Mouse (Mus musculus): Measurements from ENCODE around the gene Arfgap2. TPM values are rescaled to one million over a fixed set of nuclear protein-coding genes. Genes with fewer than 3 reads are reported as not detected.
A peak's percentile ranks its signal among the peaks of the same experiment; 100 is the strongest.

The Arfgap2 gene
- polyA plus RNA-seq, 1 experiment from 2014 or later: 54.8 TPM

GRCm38 (mm10) chr2:91263692-91264660 is 798 bp upstream of the Arfgap2 start:
- Histone ChIP-seq H3K27me3 (no peaks in the 10 kb centered on the region), H3K36me3 (peaks cover 56% of the 10 kb centered on the region), H3K4me2 (peak overlapping the region; percentile 70), H3K4me3 (peak overlapping the region; percentile 87), H3K9ac (peak overlapping the region; percentile 65), H3K27ac (peak overlapping the region; percentile 94), H3K4me1 (replicated peaks) (peaks cover 31% of the 10 kb centered on the region), H3K9me3 (replicated peaks) (no peaks in the 10 kb centered on the region)
- 85% methylated on average over 17 of the region's 17 CpGs for WGBS
- no peak for ATAC-seq (replicated peaks; ENCODE audit: insufficient number of reproducible peaks, insufficient read depth, low FRiP score, low read depth)

GRCm38 (mm10) chr2:91268042-91268441 is 3.3 kb downstream of the Arfgap2 start:
- Histone ChIP-seq H3K9me3 (replicated peaks) (no peaks in the 10 kb centered on the region), H3K4me3 (no peak overlapping the region), H3K4me2 (no peak overlapping the region), H3K27me3 (no peaks in the 10 kb centered on the region), H3K4me1 (replicated peaks) (peaks cover 17% of the 10 kb centered on the region), H3K36me3 (peaks cover 71% of the 10 kb centered on the region), H3K9ac (no peak overlapping the region), H3K27ac (no peak overlapping the region)
- 94% methylated on average over 3 of the region's 3 CpGs for WGBS
- ATAC-seq (replicated peaks; ENCODE audit: insufficient number of reproducible peaks, insufficient read depth, low FRiP score, low read depth): no peak

GRCm38 (mm10) chr2:91268706-91269105 is 3.9 kb downstream of the Arfgap2 start:
- H3K36me3 ChIP-seq: peaks cover 72% of the 10 kb centered on the region

GRCm38 (mm10) chr2:91269687-91270133 is 4.9 kb downstream of the Arfgap2 start:
- Histone ChIP-seq H3K27me3 (no peaks in the 10 kb centered on the region), H3K27ac (no peak overlapping the region), H3K36me3 (peaks cover 79% of the 10 kb centered on the region), H3K4me1 (replicated peaks) (peaks cover 8% of the 10 kb centered on the region), H3K9me3 (replicated peaks) (no peaks in the 10 kb centered on the region), H3K4me3 (no peak overlapping the region), H3K4me2 (no peak overlapping the region), H3K9ac (no peak overlapping the region)
- ATAC-seq (replicated peaks; ENCODE audit: insufficient number of reproducible peaks, insufficient read depth, low FRiP score, low read depth): no peak
- WGBS: 94% methylated on average over 8 of the region's 8 CpGs

More at GRCm38 (mm10) chr2:91268706-91269105, 3.9 kb downstream of the Arfgap2 start:
- peaks cover 17% of the 10 kb centered on the region for H3K4me1 ChIP-seq (replicated peaks)
- no peak overlapping the region for H3K4me2 ChIP-seq
- H3K27me3 ChIP-seq: no peaks in the 10 kb centered on the region
- no peak for ATAC-seq (replicated peaks; ENCODE audit: insufficient number of reproducible peaks, insufficient read depth, low FRiP score, low read depth)
- H3K9ac ChIP-seq: no peak overlapping the region
- H3K9me3 ChIP-seq (replicated peaks): no peaks in the 10 kb centered on the region
- no peak overlapping the region for H3K27ac ChIP-seq
- no peak overlapping the region for H3K4me3 ChIP-seq
- WGBS: 78% methylated on average over 2 of the region's 2 CpGs

- H3K4me1 ChIP-seq (replicated peaks): peaks cover 19% of the 10 kb centered on the region
- ATAC-seq (replicated peaks; ENCODE audit: insufficient number of reproducible peaks, insufficient read depth, low FRiP score, low read depth): no peak
- H3K27ac ChIP-seq: no peak overlapping the region
- H3K9ac ChIP-seq: no peak overlapping the region
- 40% methylated on average over 10 of the region's 10 CpGs for WGBS
- H3K9me3 ChIP-seq (replicated peaks): no peaks in the 10 kb centered on the region
- peaks cover 33% of the 10 kb centered on the region for H3K36me3 ChIP-seq
- no peak overlapping the region for H3K4me2 ChIP-seq
- no peaks in the 10 kb centered on the region for H3K27me3 ChIP-seq
- no peak overlapping the region for H3K4me3 ChIP-seq
These were observed 14.1 kb downstream of the Arfgap2 start for GRCm38 (mm10) chr2:91278749-91279371.

- Histone ChIP-seq H3K9me3 (replicated peaks) (no peaks in the 10 kb centered on the region), H3K4me1 (replicated peaks) (peaks cover 20% of the 10 kb centered on the region), H3K4me2 (no peak overlapping the region), H3K9ac (no peak overlapping the region), H3K27me3 (no peaks in the 10 kb centered on the region), H3K36me3 (peaks cover 28% of the 10 kb centered on the region), H3K4me3 (no peak overlapping the region), H3K27ac (no peak overlapping the region)
- ATAC-seq (replicated peaks; ENCODE audit: insufficient number of reproducible peaks, insufficient read depth, low FRiP score, low read depth): no peak
- WGBS: 72% methylated on average over 2 of the region's 2 CpGs
These were observed 14.6 kb downstream of the Arfgap2 start for GRCm38 (mm10) chr2:91279372-91279755.

- no peak overlapping the region; the same call in 1 of the 2 replicates for H3K9ac ChIP-seq
- no peaks in the 10 kb centered on the region for H3K9me3 ChIP-seq (replicated peaks)
- peaks cover 29% of the 10 kb centered on the region for H3K4me1 ChIP-seq (replicated peaks)
- no peak overlapping the region for H3K4me3 ChIP-seq
- no peaks in the 10 kb centered on the region for H3K27me3 ChIP-seq
- H3K27ac ChIP-seq: no peak overlapping the region
- WGBS: 37% methylated on average over 5 of the region's 5 CpGs
- no peak for ATAC-seq (replicated peaks; ENCODE audit: insufficient number of reproducible peaks, insufficient read depth, low FRiP score, low read depth)
- H3K36me3 ChIP-seq: peaks cover 8% of the 10 kb centered on the region; the same call in 1 of the 2 replicates
- H3K4me2 ChIP-seq: no peak overlapping the region
These were observed 16.6 kb downstream of the Arfgap2 start for GRCm38 (mm10) chr2:91281366-91281765.

GRCm38 (mm10) chr2:91283972-91284371 is 19.2 kb downstream of the Arfgap2 start:
- H3K9me3 ChIP-seq (replicated peaks): no peaks in the 10 kb centered on the region
- H3K4me3 ChIP-seq: no peak overlapping the region
- WGBS: 67% methylated on average over 3 of the region's 3 CpGs
- H3K27me3 ChIP-seq: no peaks in the 10 kb centered on the region
- H3K4me1 ChIP-seq (replicated peaks): peaks cover 29% of the 10 kb centered on the region
- H3K9ac ChIP-seq: no peak overlapping the region
- H3K27ac ChIP-seq: no peak overlapping the region
- ATAC-seq (replicated peaks; ENCODE audit: insufficient number of reproducible peaks, insufficient read depth, low FRiP score, low read depth): no peak
- no peaks in the 10 kb centered on the region for H3K36me3 ChIP-seq
- H3K4me2 ChIP-seq: no peak overlapping the region

- H3K27me3 ChIP-seq: no peaks in the 10 kb centered on the region
- H3K4me1 ChIP-seq (replicated peaks): peaks cover 29% of the 10 kb centered on the region
- no peaks in the 10 kb centered on the region for H3K36me3 ChIP-seq
- ATAC-seq (replicated peaks; ENCODE audit: insufficient number of reproducible peaks, insufficient read depth, low FRiP score, low read depth): no peak
- WGBS: 49% methylated on average over 13 of the region's 13 CpGs
- H3K9ac ChIP-seq: 0 out of 2 replicates have a peak overlapping the region, but pooled peaks have one; percentile 9
- peak overlapping the region; percentile 52 for H3K27ac ChIP-seq
- H3K4me2 ChIP-seq: no peak overlapping the region
- H3K9me3 ChIP-seq (replicated peaks): no peaks in the 10 kb centered on the region
- no peak overlapping the region for H3K4me3 ChIP-seq
These were observed 19.8 kb downstream of the Arfgap2 start for GRCm38 (mm10) chr2:91284375-91285199.

GRCm38 (mm10) chr2:91285885-91286505 is 21.2 kb downstream of the Arfgap2 start:
- no peak overlapping the region for H3K4me3 ChIP-seq
- no peak overlapping the region for H3K27ac ChIP-seq
- H3K9me3 ChIP-seq (replicated peaks): no peaks in the 10 kb centered on the region
- no peaks in the 10 kb centered on the region for H3K27me3 ChIP-seq
- 15% methylated on average over 7 of the region's 7 CpGs for WGBS
- no peaks in the 10 kb centered on the region for H3K36me3 ChIP-seq
- H3K4me1 ChIP-seq (replicated peaks): peaks cover 32% of the 10 kb centered on the region
- no peak overlapping the region for H3K9ac ChIP-seq
- no peak for ATAC-seq (replicated peaks; ENCODE audit: insufficient number of reproducible peaks, insufficient read depth, low FRiP score, low read depth)
- H3K4me2 ChIP-seq: no peak overlapping the region

Measured in heart, embryonic 15.5 days (tissue).